Mouse (Mus musculus): ENCODE data around the gene Rit1.
"Not testable (repeated sequence)": the region's sequence is repeated elsewhere in the genome, so short reads cannot be mapped to it uniquely, and the experiment has no call there.

Gene Rit1

GRCm38 (mm10) chr3:88716399-88717197 lies at the start of gene Rit1:
TSS of gene Rit1 (plus strand) at chr3:88716838.
- peak; percentile 83 for DNase-seq (ENCODE audit: low read depth)

- peak; percentile 88 for DNase-seq (ENCODE audit: low read depth)
These were observed 39.2 kb upstream of the Rit1 start for GRCm38 (mm10) chr3:88677399-88677798.

- DNase-seq (ENCODE audit: low read depth), result no peak
These were observed 32.8 kb upstream of the Rit1 start for GRCm38 (mm10) chr3:88683814-88684213.

- DNase-seq (ENCODE audit: low read depth), result no peak
These were observed 32.2 kb upstream of the Rit1 start for GRCm38 (mm10) chr3:88684236-88684979.

- DNase-seq (ENCODE audit: low read depth), result peak; percentile 97
These were observed 31.4 kb upstream of the Rit1 start, which contains the start of gene Khdc4 for GRCm38 (mm10) chr3:88684980-88685941. TSS of gene Khdc4 (plus strand) at chr3:88685803.

- peak; percentile 25 for DNase-seq (ENCODE audit: low read depth)
These were observed 30.6 kb upstream of the Rit1 start for GRCm38 (mm10) chr3:88685958-88686451.

GRCm38 (mm10) chr3:88686734-88687611 lies 29.7 kb upstream of the Rit1 start:
- DNase-seq (ENCODE audit: low read depth), result peak; percentile 31

GRCm38 (mm10) chr3:88689079-88689478 lies 27.6 kb upstream of the Rit1 start:
- DNase-seq (ENCODE audit: low read depth), result no peak

- DNase-seq (ENCODE audit: low read depth), result no peak
These were observed 21.1 kb upstream of the Rit1 start for GRCm38 (mm10) chr3:88695545-88695944.

- no peak for DNase-seq (ENCODE audit: low read depth)
These were observed 18.6 kb upstream of the Rit1 start for GRCm38 (mm10) chr3:88698051-88698450.

GRCm38 (mm10) chr3:88698834-88699233 lies 17.8 kb upstream of the Rit1 start:
- DNase-seq (ENCODE audit: low read depth), result no peak

- DNase-seq (ENCODE audit: low read depth), result no peak
These were observed 16.4 kb upstream of the Rit1 start for GRCm38 (mm10) chr3:88700247-88700646.

- DNase-seq (ENCODE audit: low read depth), result no peak
These were observed 15.4 kb upstream of the Rit1 start for GRCm38 (mm10) chr3:88701222-88701621.

GRCm38 (mm10) chr3:88713709-88714108 lies 2.9 kb upstream of the Rit1 start:
- no peak for DNase-seq (ENCODE audit: low read depth)

- DNase-seq (ENCODE audit: low read depth), result no peak
These were observed 1.9 kb upstream of the Rit1 start for GRCm38 (mm10) chr3:88714725-88715124.

- not testable (repeated sequence) for DNase-seq (ENCODE audit: low read depth)
These were observed 922 bp upstream of the Rit1 start for GRCm38 (mm10) chr3:88715716-88716115.

GRCm38 (mm10) chr3:88717198-88717798 lies 660 bp downstream of the Rit1 start:
- peak; percentile 10 for DNase-seq (ENCODE audit: low read depth)

- peak; percentile 17 for DNase-seq (ENCODE audit: low read depth)
These were observed 1.2 kb downstream of the Rit1 start for GRCm38 (mm10) chr3:88717831-88718230.

GRCm38 (mm10) chr3:88719098-88719497 lies 2.5 kb downstream of the Rit1 start:
- DNase-seq (ENCODE audit: low read depth), result no peak

GRCm38 (mm10) chr3:88736556-88736955 lies 19.9 kb downstream of the Rit1 start:
- no peak for DNase-seq (ENCODE audit: low read depth)
